Mouse (Mus musculus) heart, postnatal 10 days (tissue): ENCODE results near the gene Mmaa. TPM values are rescaled to one million over a fixed set of nuclear protein-coding genes. Genes with fewer than 3 reads are reported as not detected.
A peak's percentile ranks its signal among the peaks of the same experiment; 100 is the strongest.

ENCODE experiments used
- DNase-seq, 2 experiments: peaks; one replicate each; pipeline ENCODE4 v3.0.0; 2021
- intact Hi-C: fragments of 180-260 bp; cut with DNase I; formaldehyde crosslinking; loops from one replicate; pipeline ENCODE4 v1.15.1; 2025
- total RNA-seq, 2 experiments: library from RNA; stranded (reverse); gene quantifications; 2 replicates each; pipeline ENCODE4 v1.2.3; 2021

Mmaa gene
- 10 to 100 TPM; 23.6 to 24.6 TPM for total RNA-seq

- intact Hi-C loops = loop anchor here (1.0 to 10.0 kb wide), 5 partner anchors 88 to 1230 kb away; partner anchors contain the start of genes Abce1, Anapc10 and Otud4
- peak; percentile 99 for DNase-seq
Measured at GRCm38 (mm10) chr8:79294610-79295275, at the start of gene Mmaa. Gene Mmaa (minus strand): TSS chr8:79294937.

DNA sequence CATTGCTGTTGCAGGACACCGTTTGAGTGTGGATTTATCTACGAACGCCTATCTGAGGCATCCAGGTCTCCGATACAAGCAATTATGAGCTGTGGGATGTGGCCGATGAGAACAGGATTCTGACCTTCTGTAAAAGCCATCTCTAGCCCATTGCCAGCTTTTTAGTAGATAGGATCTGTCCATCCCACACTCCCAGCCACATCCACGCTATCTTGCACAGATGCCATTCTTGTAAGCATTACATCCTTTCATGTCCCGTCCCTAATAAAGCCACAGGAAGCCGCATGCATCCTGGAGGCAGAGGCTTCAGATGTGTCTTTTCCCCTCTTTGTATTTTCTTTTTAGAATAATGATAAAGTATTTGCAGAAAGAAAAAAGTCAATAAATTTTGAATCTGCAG is 46.5 kb upstream of the Mmaa start:
- intact Hi-C loops = loop anchor here (5.0 kb wide), 1 partner anchor 146 kb away; no protein-coding TSS in a partner anchor
- no peak for DNase-seq

DNA sequence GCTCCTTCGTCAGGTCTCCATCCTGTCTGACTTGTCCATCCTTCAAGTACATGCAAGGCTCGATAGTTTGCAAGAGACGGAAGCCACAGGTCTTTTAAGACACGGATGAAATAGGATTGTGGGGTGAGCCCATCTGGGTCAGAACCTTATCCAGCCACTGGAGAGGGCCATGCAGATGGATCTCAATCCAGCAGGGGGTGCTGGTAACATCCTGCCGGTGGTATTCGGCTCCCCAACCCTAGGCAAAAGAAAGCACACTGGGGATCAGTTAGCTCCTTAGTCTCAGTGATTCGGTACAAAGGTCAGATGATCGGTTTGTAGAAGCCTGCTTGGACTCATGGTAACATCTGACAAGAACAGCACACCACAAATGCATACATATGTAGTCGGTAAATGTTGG is 44.8 kb upstream of the Mmaa start:
- peak; percentile 45 to 59 for DNase-seq
- intact Hi-C loops = no loop called here

DNA sequence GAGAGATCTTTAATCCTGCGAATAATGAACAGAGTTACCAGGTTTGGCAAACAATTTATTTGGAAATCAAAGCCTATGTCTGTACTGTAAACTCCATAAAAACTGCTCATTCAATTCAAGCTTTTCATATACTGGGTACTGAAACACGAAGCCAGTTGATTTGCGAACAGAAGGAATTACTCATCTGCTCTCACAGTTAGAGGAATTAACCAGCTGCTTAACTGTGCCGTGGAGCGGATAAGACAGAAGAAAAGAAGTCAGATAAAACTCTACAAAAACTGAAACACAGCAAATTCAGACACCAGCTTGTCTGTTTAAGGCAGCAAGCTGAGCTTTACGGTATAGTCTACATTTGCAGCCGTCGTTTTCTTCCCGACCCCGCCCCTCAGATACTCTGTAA is 43.9 kb upstream of the Mmaa start:
- intact Hi-C loops = no loop called here
- DNase-seq = no peak

GRCm38 (mm10) chr8:79332109-79332900 is 37.6 kb upstream of the Mmaa start:
- intact Hi-C loops = no loop called here
- no peak for DNase-seq

DNA sequence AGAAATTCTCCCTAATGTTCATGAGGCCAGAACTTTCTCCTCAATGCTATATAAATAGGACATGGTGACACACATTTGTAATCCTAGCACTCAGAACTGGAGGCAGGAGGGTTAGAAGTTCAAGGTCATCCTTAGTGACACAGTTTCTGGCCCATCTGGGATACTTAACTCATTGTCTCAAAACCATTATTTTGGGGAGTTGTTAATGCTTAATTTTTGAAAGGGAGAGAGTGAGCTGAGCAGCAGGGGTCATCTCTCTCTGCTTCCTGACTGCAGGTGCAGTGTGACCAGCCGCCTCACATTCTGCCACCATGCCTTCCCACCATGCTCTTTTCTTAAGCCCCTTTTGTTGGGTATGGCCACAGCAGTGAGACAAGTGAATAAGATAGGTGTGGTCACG is 36.8 kb upstream of the Mmaa start:
- intact Hi-C loops = no loop called here
- DNase-seq = no peak

DNA sequence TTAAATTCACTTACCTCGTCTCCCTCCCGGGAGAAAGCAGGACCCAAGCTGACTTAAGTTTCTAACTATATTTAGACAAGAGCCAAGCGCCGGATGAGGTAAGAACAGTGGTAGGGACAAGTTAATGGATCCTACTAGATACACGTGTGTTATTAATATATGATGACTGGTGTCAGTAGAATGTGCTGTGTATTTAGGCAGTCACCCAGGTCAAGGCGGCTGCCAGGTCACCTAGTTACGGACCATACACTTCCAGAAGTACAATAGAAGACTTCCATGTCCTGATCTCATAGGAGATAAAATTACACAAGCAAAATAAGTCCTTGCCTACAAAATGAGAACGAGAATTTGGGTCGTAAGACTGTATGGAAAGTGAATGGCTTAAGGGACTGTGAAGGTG is 36.3 kb upstream of the Mmaa start:
- intact Hi-C loops = no loop called here
- peak in 1 of 2 experiments; percentile 50 for DNase-seq

DNA sequence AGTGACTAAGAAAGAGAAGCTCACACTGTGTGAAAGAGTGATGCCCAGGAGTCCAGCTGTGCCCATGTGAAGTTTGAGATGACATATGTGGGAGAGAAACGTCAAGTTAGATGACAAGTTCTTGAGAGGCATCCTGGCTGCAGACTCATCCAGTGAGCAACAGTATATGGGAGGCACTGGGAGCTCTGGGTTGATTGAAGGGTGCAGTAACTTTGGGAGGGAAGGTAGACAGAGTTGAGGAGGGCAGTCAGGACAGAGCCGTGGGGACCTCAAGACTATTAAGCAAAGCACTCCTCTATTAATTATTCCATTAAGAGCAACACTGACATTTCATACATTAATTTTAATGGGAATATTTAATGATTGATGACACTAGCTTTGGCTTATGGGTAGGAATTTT is 35.0 kb upstream of the Mmaa start:
- DNase-seq = no peak
- intact Hi-C loops = no loop called here

DNA sequence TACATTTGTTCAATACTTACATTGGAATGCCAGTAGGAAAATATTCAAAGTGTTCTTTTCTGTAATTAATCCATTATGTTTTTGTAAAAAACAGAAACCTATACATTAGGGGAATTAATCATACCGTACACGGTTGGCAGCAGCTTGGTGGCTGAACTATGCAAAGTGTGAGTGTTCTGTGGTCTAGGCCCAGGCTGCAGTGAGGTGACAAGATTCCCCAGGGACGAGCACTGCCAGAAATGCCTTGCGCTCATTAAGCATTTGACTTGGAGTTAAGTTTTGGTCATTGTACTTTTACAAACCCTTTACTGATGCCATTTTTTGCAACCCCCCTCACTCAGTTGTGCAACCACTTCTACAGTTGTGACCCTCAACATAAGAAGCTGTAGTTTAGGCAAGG is 34.4 kb upstream of the Mmaa start:
- no peak for DNase-seq

GRCm38 (mm10) chr8:79325510-79325909 is 30.8 kb upstream of the Mmaa start:
- DNase-seq = peak in 1 of 2 experiments; percentile 40
- intact Hi-C loops = no loop called here

More for the DNA sequence above, 34.4 kb upstream of the Mmaa start:
- intact Hi-C loops = no loop called here

DNA sequence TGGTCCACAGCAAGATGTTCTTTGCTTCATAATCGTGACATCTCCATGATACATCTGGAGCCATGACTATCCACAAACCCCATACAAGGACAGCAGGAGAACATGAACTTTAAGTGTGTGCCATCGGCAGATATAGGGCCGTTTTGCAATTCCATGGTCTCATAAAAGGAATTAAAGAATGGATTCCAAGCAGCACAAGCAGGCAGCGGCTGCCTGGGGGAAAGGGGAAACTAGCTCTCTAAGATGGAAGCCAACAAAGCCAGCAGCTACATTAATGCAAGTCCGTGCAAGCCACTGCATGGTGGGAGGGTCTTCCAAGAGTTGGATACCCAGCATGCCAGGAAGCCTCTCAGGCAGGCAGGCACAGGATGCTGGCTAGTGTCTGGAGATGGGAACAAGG is 30.2 kb upstream of the Mmaa start:
- intact Hi-C loops = no loop called here
- no peak for DNase-seq

DNA sequence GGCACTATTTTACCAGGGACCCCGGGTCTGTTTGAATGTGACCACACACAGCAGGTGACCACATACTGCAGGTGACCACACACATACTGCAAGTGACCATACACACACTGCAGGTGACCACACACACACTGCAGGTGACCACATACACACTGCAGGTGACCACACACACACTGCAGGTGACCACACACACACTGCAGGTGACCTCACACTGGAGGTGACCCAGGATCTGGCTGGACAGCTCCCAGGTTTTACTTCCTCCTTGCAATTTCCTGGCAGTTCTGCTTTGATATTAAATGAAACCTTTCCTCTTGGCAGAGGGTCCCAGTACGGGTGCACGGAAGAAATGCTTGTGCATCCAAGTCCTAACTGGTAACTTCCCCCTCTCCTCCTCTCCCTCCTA is 29.3 kb upstream of the Mmaa start:
- no peak for DNase-seq
- intact Hi-C loops = no loop called here

DNA sequence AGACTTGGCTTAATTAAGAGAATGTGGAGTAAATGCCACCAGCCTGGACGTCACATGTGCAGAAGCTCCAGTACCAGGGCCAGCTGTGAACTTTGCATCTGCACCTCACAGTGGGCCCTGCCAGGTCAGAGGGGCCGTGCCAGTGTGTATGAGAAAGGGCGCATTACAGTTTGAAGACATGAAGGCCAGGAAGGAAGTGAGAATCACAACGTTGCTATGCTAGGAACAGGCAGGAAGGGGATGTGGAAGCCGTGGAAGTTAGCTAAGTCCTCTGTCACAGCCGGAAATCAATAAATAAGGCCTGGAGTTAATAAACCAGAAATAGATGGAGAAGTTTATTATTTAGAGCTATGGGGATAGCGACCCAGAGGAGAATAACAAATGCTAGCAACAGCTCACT is 28.4 kb upstream of the Mmaa start:
- intact Hi-C loops = loop anchor here (2.0 kb wide), 1 partner anchor 20 kb away; no protein-coding TSS in a partner anchor
- peak; percentile 17 to 26 for DNase-seq

- intact Hi-C loops = no loop called here
- DNase-seq = no peak
Measured at GRCm38 (mm10) chr8:79310801-79311200, 16.1 kb upstream of the Mmaa start.

DNA sequence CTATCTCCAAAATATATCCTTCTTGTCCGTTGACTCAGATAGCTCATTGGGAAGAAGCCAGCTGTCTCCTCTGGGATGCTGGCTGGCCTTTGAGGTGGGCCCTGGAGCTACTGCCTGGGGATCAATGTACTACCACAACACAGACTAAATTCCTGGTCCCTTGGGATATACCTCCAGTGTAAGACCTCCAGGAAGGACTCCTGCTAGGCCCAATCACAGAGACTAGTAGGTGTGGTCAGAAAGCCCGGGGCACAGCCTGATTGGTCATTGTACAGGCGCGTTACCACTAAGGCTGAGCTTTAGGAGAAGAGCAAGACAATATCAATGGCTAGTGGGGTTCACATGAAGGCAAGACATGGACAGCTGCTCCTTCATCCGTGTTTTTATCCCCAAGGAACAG is 11.2 kb upstream of the Mmaa start:
- no peak for DNase-seq
- intact Hi-C loops = no loop called here

GRCm38 (mm10) chr8:79301548-79301947 is 6.8 kb upstream of the Mmaa start:
- DNase-seq = no peak
- intact Hi-C loops = no loop called here

DNA sequence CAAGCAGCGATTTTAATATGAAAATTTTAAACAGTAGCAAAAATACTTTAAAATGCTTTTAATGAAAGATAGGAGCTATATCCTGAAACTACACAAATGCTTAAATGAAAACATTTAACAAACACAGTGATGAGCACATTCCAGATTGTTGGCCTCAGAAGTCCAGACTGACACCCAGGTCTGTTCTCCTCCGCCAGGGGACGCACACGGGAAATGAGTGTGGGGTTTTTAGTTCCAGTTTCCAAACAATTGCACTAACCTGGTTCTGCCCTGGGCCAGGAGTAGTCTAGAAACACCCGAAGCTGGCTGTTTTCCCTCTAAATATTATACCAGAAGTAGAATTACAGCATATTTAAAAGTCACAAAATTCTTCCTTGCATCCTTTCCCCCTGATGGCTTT is 5.0 kb upstream of the Mmaa start:
- DNase-seq = peak in 1 of 2 experiments; percentile 36
- intact Hi-C loops = loop anchor here (5.0 to 10.0 kb wide), 4 partner anchors 83 to 1235 kb away; partner anchors contain the start of genes Abce1, Anapc10 and Otud4

DNA sequence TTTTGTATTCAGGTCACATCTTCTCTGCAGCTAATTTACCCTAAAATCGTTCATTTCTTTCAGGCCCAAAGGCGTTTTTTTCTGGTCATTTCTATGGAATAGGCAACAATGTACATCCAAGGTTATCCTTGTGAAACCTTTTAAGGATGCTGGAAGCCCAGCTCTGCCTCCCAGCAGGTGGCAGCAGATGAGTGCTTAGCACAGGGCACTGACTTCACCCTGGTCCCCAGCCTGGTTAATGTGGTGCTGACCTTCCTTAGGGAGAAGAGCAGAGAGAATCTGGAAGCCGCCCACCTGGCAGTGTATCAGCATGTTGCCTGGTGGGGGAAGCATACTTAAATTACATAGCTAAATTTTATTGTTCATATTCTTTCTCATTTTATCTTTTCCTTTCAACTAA is 3.0 kb upstream of the Mmaa start:
- peak; percentile 83 to 86 for DNase-seq
- intact Hi-C loops = loop anchor here (1.0 to 10.0 kb wide), 8 partner anchors 85 to 1233 kb away; partner anchors contain the start of genes Abce1, Anapc10, Otud4 and Smad1

GRCm38 (mm10) chr8:79295276-79296105 is 754 bp upstream of the Mmaa start:
- intact Hi-C loops = loop anchor here (2.0 to 10.0 kb wide), 6 partner anchors 87 to 1231 kb away; partner anchors contain the start of genes Abce1, Anapc10 and Otud4

DNA sequence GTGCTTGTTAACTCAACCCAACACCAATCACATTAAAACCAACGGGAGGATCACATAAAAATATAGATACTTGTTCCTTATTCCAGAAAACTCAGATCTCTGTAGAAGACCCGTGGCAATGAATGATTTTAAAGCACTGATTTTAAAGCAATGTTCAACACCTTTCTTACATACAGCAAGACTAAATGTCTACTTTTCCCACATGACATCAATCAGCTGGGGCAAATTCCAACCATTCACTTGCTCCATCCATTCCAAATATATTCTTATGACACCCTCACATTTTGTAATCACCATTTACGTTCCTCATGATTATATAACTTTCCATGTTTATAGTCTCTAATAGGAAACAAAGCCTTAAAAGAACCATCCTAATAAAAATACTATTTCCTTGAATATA is 896 bp downstream of the Mmaa start:
- intact Hi-C loops = loop anchor here (1.0 to 10.0 kb wide), 3 partner anchors 83 to 1229 kb away; no protein-coding TSS in a partner anchor
- no peak for DNase-seq

More at GRCm38 (mm10) chr8:79295276-79296105, 754 bp upstream of the Mmaa start:
- DNase-seq = no peak
